Mouse (Mus musculus): Measurements from ENCODE around the gene Tmem59.

GRCm38 (mm10) chr4:107240196-107240595 is 62.0 kb downstream of the Tmem59 start:
- no peak for TF ChIP-seq CTCF (IDR thresholded peaks at IDR 0.05; ENCODE audit: low read depth)
- TF ChIP-seq EP300 (IDR thresholded peaks at IDR 0.05; ENCODE audit: low read depth): no peak
